Mouse (Mus musculus): ENCODE measurements around the gene Map2k7.

DNA sequence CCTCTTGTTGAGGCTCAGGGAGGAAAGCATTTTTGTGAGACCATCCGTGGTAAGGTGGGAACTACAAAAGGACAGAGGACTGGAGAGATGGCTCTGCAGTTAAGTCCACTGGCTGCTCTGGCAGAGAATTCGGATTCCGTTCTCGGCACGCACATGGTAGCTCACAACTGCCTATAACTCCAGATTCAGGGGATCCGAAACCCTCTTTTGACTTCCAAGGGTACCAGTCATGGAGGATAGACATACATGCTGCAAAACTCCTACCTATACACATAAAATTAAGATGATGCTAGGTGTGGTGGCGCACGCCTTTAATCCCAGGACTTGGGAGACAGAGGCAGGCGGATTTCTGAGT lies 37.5 kb downstream of the Map2k7 start:
- TF ChIP-seq EP300 (IDR thresholded peaks at IDR 0.05; ENCODE audit: low read depth): no peak
- TF ChIP-seq CTCF (IDR thresholded peaks at IDR 0.05; ENCODE audit: low read depth): no peak
